Mouse (Mus musculus) ovary, postnatal 36 days (tissue): ENCODE data around the gene Dolk.
A peak's percentile ranks its signal among the peaks of the same experiment; 100 is the strongest.

Experiments
- DNase-seq: peaks from one replicate; pipeline ENCODE4 v3.0.0; 2022; ENCODE audit warnings: low spot score, mixed read lengths

The Dolk gene

GRCm38 (mm10) chr2:30268371-30268770 is 17.8 kb downstream of the Dolk start:
- DNase-seq: no peak

GRCm38 (mm10) chr2:30267466-30267865 is 18.7 kb downstream of the Dolk start:
- DNase-seq: no peak

GRCm38 (mm10) chr2:30266392-30266941 is 19.7 kb downstream of the Dolk start:
- peak; percentile 67 for DNase-seq

- peak; percentile 52 for DNase-seq
Measured at GRCm38 (mm10) chr2:30265767-30266253, 20.3 kb downstream of the Dolk start, which contains the start of gene Phyhd1. Gene Phyhd1 (plus strand): TSS chr2:30266203.

DNA sequence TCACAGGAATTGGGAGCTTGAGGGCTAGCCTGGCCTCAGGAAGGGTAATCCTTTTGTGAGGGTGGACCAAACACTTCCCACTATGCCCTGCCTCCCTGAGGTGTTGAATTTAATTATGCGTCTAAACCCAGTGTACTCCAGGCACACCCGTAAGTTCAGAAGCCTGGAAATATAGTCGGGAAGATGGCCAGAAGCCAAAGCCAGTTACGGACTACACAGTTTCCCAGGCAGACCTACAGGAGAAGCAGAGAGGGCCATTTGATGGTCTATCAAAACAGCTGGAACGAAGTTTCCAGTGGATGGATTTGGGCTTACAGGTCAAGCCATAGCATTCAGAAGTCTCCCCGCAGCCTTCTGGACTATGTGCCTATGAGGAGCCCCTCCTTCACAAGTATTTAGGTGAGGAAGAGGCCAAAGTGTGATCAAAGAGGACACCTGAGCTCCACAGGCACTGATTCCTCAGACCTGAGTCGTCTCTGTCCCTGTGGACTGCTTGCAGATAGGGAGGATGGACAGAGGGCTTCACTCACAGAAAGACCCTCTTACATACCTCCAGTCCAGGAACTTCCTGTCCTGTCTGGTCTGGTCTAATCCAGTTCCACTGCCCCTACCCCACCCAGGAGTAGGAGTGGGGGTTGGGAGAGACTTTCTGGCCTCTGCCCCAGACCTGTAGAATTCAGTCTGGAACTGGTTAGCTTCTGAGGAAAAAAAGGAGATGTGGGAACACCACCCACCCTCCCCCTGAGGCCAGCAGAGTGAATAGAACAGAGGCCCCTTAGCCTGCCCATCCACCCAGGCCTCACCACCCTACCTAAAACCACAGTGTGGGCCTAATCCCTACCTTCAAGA is 21.2 kb downstream of the Dolk start:
- no peak for DNase-seq

DNA sequence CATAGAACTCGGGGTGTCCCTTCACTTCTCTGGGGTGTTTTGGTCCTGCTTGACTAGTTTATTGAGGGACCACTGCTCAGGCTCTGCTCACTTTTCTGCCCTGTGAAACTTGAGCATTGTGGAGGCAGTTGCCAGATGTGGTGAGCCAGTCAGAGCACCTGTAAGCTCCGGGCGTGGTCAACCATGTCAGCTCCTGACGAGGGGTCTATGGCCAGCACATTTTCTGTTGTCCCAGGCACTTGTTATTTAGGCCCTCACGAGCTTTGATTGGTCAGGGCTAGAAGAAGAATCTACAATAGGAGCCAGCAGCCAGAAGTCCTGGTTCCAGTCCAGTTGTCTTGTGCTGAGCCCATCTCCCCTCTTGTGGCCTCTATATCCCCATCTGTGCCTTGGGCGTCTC is 22.3 kb downstream of the Dolk start:
- DNase-seq: no peak

GRCm38 (mm10) chr2:30262840-30263441 is 23.2 kb downstream of the Dolk start:
- peak; percentile 60 for DNase-seq

GRCm38 (mm10) chr2:30261921-30262839 is 24.0 kb downstream of the Dolk start:
- no peak for DNase-seq

- DNase-seq: no peak
Measured at GRCm38 (mm10) chr2:30261064-30261736, 24.9 kb downstream of the Dolk start.

GRCm38 (mm10) chr2:30259131-30260064 is 26.7 kb downstream of the Dolk start:
- no peak for DNase-seq

DNA sequence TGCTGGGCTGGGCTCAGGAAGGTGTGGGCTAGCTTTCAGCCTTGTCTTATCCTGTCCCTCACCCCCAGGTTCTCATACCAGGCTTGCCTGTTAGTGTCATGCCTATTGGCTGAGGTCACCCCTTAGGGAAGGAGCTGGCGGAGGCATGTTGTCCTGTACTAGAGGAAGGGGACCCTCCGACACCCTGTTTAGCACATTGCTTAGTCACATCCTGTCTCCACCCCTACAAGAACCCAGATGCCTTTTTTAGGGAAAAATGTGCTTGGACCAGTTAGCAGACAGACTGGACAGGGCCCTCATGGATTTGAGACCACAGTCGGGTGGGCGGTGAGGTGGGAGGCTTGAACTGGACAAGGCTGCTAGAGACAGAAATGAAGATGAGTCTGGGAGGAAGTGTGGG is 27.5 kb downstream of the Dolk start:
- DNase-seq: no peak

- no peak for DNase-seq
Measured at GRCm38 (mm10) chr2:30257699-30258460, 28.3 kb downstream of the Dolk start.

DNA sequence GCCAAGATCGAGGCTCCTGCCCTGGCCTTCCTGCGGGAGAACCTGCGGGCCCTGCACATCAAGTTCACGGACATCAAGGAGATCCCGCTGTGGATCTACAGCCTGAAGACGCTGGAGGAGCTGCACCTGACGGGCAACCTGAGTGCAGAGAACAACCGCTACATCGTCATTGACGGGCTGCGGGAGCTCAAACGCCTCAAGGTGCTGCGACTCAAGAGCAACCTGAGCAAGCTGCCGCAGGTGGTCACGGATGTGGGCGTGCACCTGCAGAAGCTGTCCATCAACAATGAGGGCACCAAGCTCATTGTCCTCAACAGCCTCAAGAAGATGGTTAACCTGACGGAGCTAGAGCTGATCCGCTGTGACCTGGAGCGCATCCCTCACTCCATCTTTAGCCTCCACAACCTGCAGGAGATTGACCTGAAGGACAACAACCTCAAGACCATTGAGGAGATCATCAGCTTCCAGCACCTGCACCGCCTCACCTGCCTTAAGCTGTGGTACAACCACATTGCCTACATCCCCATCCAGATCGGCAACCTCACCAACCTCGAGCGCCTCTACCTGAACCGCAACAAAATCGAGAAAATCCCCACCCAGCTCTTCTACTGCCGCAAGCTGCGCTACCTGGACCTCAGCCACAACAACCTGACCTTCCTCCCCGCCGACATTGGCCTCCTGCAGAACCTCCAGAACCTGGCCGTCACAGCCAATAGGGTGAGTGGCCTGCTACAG is 29.4 kb downstream of the Dolk start:
- no peak for DNase-seq

DNA sequence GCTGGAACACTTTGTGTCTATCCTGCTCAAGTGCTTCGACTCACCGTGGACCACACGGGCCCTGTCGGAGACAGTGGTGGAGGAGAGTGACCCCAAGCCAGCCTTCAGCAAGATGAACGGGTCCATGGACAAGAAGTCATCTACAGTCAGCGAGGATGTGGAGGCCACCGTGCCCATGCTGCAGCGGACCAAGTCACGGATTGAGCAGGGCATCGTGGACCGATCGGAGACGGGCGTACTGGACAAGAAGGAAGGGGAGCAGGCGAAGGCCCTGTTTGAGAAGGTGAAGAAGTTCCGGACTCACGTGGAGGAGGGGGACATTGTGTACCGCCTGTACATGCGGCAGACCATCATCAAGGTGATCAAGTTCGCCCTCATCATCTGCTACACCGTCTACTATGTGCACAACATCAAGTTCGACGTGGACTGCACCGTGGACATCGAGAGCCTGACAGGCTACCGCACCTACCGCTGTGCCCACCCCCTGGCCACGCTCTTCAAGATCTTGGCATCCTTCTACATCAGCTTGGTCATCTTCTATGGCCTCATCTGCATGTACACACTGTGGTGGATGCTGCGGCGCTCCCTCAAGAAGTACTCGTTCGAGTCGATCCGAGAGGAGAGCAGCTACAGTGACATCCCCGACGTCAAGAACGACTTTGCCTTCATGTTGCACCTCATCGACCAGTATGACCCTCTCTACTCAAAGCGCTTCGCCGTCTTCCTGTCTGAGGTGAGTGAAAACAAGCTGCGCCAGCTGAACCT is 30.3 kb downstream of the Dolk start:
- no peak for DNase-seq

GRCm38 (mm10) chr2:30253809-30254208 is 32.3 kb downstream of the Dolk start:
- no peak for DNase-seq

DNA sequence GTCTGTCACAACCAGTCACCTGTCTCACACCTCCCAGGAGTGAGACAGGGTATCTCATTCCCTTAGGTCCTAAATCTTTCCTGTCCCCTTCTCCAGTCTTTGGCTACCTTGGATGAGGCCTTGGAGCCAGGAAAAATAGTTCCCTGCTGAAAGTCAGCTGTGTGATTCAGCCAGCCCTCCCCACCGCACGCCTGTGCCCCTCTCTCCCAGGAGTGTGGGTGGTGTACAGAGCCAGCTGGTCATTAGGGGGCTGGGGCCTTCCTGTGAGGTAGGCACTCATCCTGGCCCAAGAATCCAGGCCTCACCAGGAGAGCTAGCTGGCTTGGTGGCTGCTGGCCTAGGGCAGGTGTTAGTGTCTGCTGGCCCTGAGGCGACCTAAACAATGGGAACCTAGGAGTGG is 33.6 kb downstream of the Dolk start:
- no peak for DNase-seq

DNA sequence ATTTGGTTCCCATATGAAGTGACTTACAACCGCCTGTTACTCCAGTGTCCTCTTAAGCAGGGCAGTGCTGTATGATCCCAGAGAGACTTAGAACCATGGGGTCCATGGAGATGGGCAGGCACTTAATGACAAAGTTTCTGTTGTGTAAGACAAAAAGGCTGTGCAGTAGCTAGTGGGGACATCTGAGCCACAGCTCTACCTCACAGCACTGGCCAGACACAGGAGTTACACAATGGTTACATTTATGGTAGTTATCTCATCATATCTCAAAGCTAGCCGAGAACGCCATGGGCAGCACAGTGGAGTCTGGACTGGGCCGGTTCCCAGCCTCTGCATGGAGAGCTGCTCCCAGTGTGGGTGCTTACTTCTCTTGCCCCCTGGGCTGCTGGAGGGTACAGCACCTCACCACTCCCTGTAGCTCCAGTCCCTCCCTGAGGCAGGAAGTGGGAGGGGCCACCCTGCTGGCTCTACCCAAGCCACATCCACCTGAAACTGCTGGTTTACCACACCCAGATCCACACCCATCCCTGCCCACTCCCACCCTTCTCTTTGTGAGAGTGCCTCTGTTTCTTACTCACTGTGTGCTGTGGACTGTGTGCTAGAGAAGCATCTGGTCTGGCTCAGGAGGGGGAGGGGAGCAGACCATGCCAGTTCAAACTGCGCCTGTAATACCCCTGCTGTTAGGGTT is 34.6 kb downstream of the Dolk start:
- no peak for DNase-seq
